Mouse (Mus musculus) heart, embryonic 12.5 days (tissue): ENCODE measurements around the gene Hsd17b7. TPM values are rescaled to one million over a fixed set of nuclear protein-coding genes. Genes with fewer than 3 reads are reported as not detected.
"Not testable (repeated sequence)": the region's sequence is repeated elsewhere in the genome, so short reads cannot be mapped to it uniquely, and the experiment has no call there.

ENCODE experiments used
- ATAC-seq: fragments of 200-750 bp; cut with Nextera tagmentation; 2 replicates; pipeline ENCODE4 v1.8.0; 2017; ENCODE audit warnings: moderate TSS enrichment, moderate library complexity; ENCODE audit not compliant: insufficient number of reproducible peaks, low FRiP score
- H3K27ac ChIP-seq: fragments of 300-500 bp; sonication (generic); 2 replicates; pipeline ENCODE4 v1.5.1; 2016; ENCODE audit warnings: mild to moderate bottlenecking, moderate library complexity; ENCODE audit not compliant: poor library complexity, severe bottlenecking
- H3K27me3 ChIP-seq: fragments of 300-500 bp; sonication (generic); replicated peaks from 2 replicates; pipeline ENCODE4 v1.6.1; 2016; ENCODE audit warnings: mild to moderate bottlenecking, moderate library complexity
- H3K36me3 ChIP-seq: fragments of 300-500 bp; sonication (generic); 2 replicates; pipeline ENCODE4 v1.6.1; 2016; ENCODE audit warnings: mild to moderate bottlenecking, moderate library complexity
- H3K4me1 ChIP-seq: fragments of 300-500 bp; sonication (generic); replicated peaks from 2 replicates; pipeline ENCODE4 v1.6.1; 2016; ENCODE audit warnings: mild to moderate bottlenecking
- H3K4me2 ChIP-seq: fragments of 300-500 bp; sonication (generic); 2 replicates; pipeline ENCODE4 v1.6.1; 2016; ENCODE audit warnings: mild to moderate bottlenecking, moderate library complexity
- H3K4me3 ChIP-seq: fragments of 300-500 bp; sonication (generic); 2 replicates; pipeline ENCODE4 v1.5.1; 2016; ENCODE audit warnings: mild to moderate bottlenecking
- H3K9ac ChIP-seq: fragments of 300-500 bp; sonication (generic); 2 replicates; pipeline ENCODE4 v1.6.1; 2016; ENCODE audit warnings: mild to moderate bottlenecking, moderate library complexity
- H3K9me3 ChIP-seq: fragments of 300-500 bp; sonication (generic); replicated peaks from 2 replicates; pipeline ENCODE4 v1.6.1; 2016; ENCODE audit warnings: mild to moderate bottlenecking, moderate library complexity
- WGBS: fragments of 180-500 bp; shearing (Covaris S2); methylation state at CpG from one replicate; pipeline ENCODE4 v1.1.7; 2016; 5-methylcytosine and 5-hydroxymethylcytosine counted together
- polyA plus RNA-seq: library from polyadenylated mRNA; unstranded; fragments of >200 nt; fragmentation: Nextera tagmentation; extraction: Ambion mirVana; gene quantifications from 2 replicates; pipeline ENCODE4 v1.2.1, GENCODE M21; 2016

The Hsd17b7 gene
- 35.7 and 37.5 TPM in 2 replicates for polyA plus RNA-seq

GRCm38 (mm10) chr1:169968792-169969515 lies at the start of gene Hsd17b7:
TSS of gene Hsd17b7 (minus strand) at chr1:169969241.
- peak; percentile 100 for ATAC-seq
- Histone ChIP-seq H3K27me3 (no peaks in the 10 kb centered on the region), H3K4me1 (peaks cover 40% of the 10 kb centered on the region), H3K4me3 (peak within 1 kb of the TSS; percentile 77), H3K9ac (peak within 1 kb of the TSS; percentile 70), H3K4me2 (peak within 1 kb of the TSS; percentile 75), H3K36me3 (peaks cover 25% of the 10 kb centered on the region), H3K27ac (peak within 1 kb of the TSS; percentile 88), H3K9me3 (no peaks in the 10 kb centered on the region)
- WGBS, result 1% methylated on average over 48 of the region's 48 CpGs

- Histone ChIP-seq H3K27ac (no peak overlapping the region), H3K36me3 (no peaks in the 10 kb centered on the region; the same call in 1 of the 2 replicates), H3K4me1 (0 out of 2 replicates have a peak, but pooled peaks cover 4% of the 10 kb centered on the region), H3K9ac (no peak overlapping the region), H3K27me3 (no peaks in the 10 kb centered on the region), H3K4me2 (no peak overlapping the region), H3K9me3 (peaks cover 46% of the 10 kb centered on the region), H3K4me3 (no peak overlapping the region)
- 89% methylated on average over 3 of the region's 3 CpGs for WGBS
- ATAC-seq, result no peak
These were observed 45.7 kb upstream of the Hsd17b7 start for GRCm38 (mm10) chr1:170014784-170015183.

GRCm38 (mm10) chr1:170010716-170011505 lies 41.9 kb upstream of the Hsd17b7 start:
- no peaks in the 10 kb centered on the region for H3K27me3 ChIP-seq
- peaks cover 9% of the 10 kb centered on the region for H3K9me3 ChIP-seq
- H3K9ac ChIP-seq, result no peak overlapping the region
- H3K36me3 ChIP-seq, result no peaks in the 10 kb centered on the region; the same call in 1 of the 2 replicates
- no peak for ATAC-seq
- peaks cover 21% of the 10 kb centered on the region for H3K4me1 ChIP-seq
- H3K27ac ChIP-seq, result no peak overlapping the region
- 80% methylated on average over 15 of the region's 15 CpGs for WGBS
- H3K4me2 ChIP-seq, result no peak overlapping the region
- H3K4me3 ChIP-seq, result no peak overlapping the region

- no peaks in the 10 kb centered on the region for H3K27me3 ChIP-seq
- H3K4me1 ChIP-seq, result peaks cover 22% of the 10 kb centered on the region
- no peaks in the 10 kb centered on the region for H3K36me3 ChIP-seq
- H3K9me3 ChIP-seq, result no peaks in the 10 kb centered on the region
- ATAC-seq, result no peak
- no peak overlapping the region for H3K4me3 ChIP-seq
- no peak overlapping the region for H3K4me2 ChIP-seq
- no peak overlapping the region for H3K9ac ChIP-seq
- no peak overlapping the region for H3K27ac ChIP-seq
- WGBS, result 77% methylated on average over 1 of the region's 1 CpGs
These were observed 40.3 kb upstream of the Hsd17b7 start for GRCm38 (mm10) chr1:170009296-170009695.

- H3K27me3 ChIP-seq, result no peaks in the 10 kb centered on the region
- H3K9me3 ChIP-seq, result no peaks in the 10 kb centered on the region
- H3K4me1 ChIP-seq, result peaks cover 22% of the 10 kb centered on the region
- H3K4me3 ChIP-seq, result no peak overlapping the region
- no peak overlapping the region for H3K4me2 ChIP-seq
- 65% methylated on average over 13 of the region's 13 CpGs for WGBS
- H3K9ac ChIP-seq, result no peak overlapping the region
- no peak overlapping the region for H3K27ac ChIP-seq
- H3K36me3 ChIP-seq, result no peaks in the 10 kb centered on the region
- no peak for ATAC-seq
These were observed 39.6 kb upstream of the Hsd17b7 start for GRCm38 (mm10) chr1:170008432-170009220.

GRCm38 (mm10) chr1:170006516-170006915 lies 37.5 kb upstream of the Hsd17b7 start:
- H3K4me2 ChIP-seq, result peak overlapping the region; percentile 27
- WGBS, result 23% methylated on average over 5 of the region's 5 CpGs
- H3K9me3 ChIP-seq, result no peaks in the 10 kb centered on the region
- H3K27ac ChIP-seq, result peak overlapping the region; percentile 72
- H3K4me1 ChIP-seq, result peaks cover 22% of the 10 kb centered on the region
- H3K36me3 ChIP-seq, result no peaks in the 10 kb centered on the region
- ATAC-seq, result 0 out of 2 replicates have a peak, but pooled peaks have one; percentile 36
- 0 out of 2 replicates have a peak overlapping the region, but pooled peaks have one; percentile 2 for H3K9ac ChIP-seq
- H3K27me3 ChIP-seq, result no peaks in the 10 kb centered on the region
- H3K4me3 ChIP-seq, result no peak overlapping the region

- no peak for ATAC-seq
- H3K4me2 ChIP-seq, result no peak overlapping the region
- no peak overlapping the region for H3K4me3 ChIP-seq
- peaks cover 18% of the 10 kb centered on the region for H3K4me1 ChIP-seq
- no peaks in the 10 kb centered on the region for H3K27me3 ChIP-seq
- WGBS, result 70% methylated on average over 3 of the region's 3 CpGs
- H3K9ac ChIP-seq, result no peak overlapping the region
- H3K36me3 ChIP-seq, result no peaks in the 10 kb centered on the region
- no peaks in the 10 kb centered on the region for H3K9me3 ChIP-seq
- H3K27ac ChIP-seq, result no peak overlapping the region
These were observed 36.3 kb upstream of the Hsd17b7 start for GRCm38 (mm10) chr1:170005297-170005696.

GRCm38 (mm10) chr1:169993901-169994300 lies 24.9 kb upstream of the Hsd17b7 start:
- H3K9me3 ChIP-seq, ATAC-seq, H3K27ac ChIP-seq, H3K4me2 ChIP-seq, H3K4me1 ChIP-seq, H3K36me3 ChIP-seq, H3K4me3 ChIP-seq, H3K27me3 ChIP-seq, H3K9ac ChIP-seq: not testable (repeated sequence)
- 85% methylated on average over 6 of the region's 6 CpGs for WGBS

- Histone ChIP-seq H3K4me3 (no peak overlapping the region), H3K27me3 (no peaks in the 10 kb centered on the region), H3K27ac (no peak overlapping the region), H3K36me3 (0 out of 2 replicates have a peak, but pooled peaks cover 4% of the 10 kb centered on the region), H3K4me1 (no peaks in the 10 kb centered on the region), H3K9ac (no peak overlapping the region), H3K4me2 (no peak overlapping the region), H3K9me3 (no peaks in the 10 kb centered on the region; the same call in 1 of the 2 replicates)
- no peak for ATAC-seq
- 70% methylated on average over 1 of the region's 1 CpGs for WGBS
These were observed 17.1 kb upstream of the Hsd17b7 start for GRCm38 (mm10) chr1:169986166-169986565.

- no peak overlapping the region for H3K4me2 ChIP-seq
- no peak overlapping the region for H3K27ac ChIP-seq
- no peak for ATAC-seq
- 0 out of 2 replicates have a peak, but pooled peaks cover 5% of the 10 kb centered on the region for H3K4me1 ChIP-seq
- 80% methylated on average over 4 of the region's 4 CpGs for WGBS
- no peaks in the 10 kb centered on the region for H3K27me3 ChIP-seq
- no peak overlapping the region for H3K4me3 ChIP-seq
- H3K36me3 ChIP-seq, result no peaks in the 10 kb centered on the region
- no peak overlapping the region for H3K9ac ChIP-seq
- H3K9me3 ChIP-seq, result no peaks in the 10 kb centered on the region
These were observed 8.6 kb upstream of the Hsd17b7 start for GRCm38 (mm10) chr1:169977621-169978020.
